Mouse (Mus musculus): Measurements from ENCODE around the gene Mrpl10.

The Mrpl10 gene

GRCm38 (mm10) chr11:97066656-97067360 is 25.4 kb downstream of the Mrpl10 start:
- in situ Hi-C loops (cut with MboI, MseI) = no loop called here

- in situ Hi-C loops (cut with MboI, MseI) = no loop called here
Observed at GRCm38 (mm10) chr11:97069333-97069732, 28.0 kb downstream of the Mrpl10 start.

- in situ Hi-C loops (cut with MboI, MseI) = no loop called here
Observed at GRCm38 (mm10) chr11:97069770-97070169, 28.4 kb downstream of the Mrpl10 start.

- in situ Hi-C loops (cut with MboI, MseI) = no loop called here
Observed at GRCm38 (mm10) chr11:97071129-97071528, 29.8 kb downstream of the Mrpl10 start.

GRCm38 (mm10) chr11:97072533-97072932 is 31.2 kb downstream of the Mrpl10 start:
- in situ Hi-C loops (cut with MboI, MseI) = no loop called here

- in situ Hi-C loops (cut with MboI, MseI) = no loop called here
Observed at GRCm38 (mm10) chr11:97074235-97074634, 32.9 kb downstream of the Mrpl10 start.

- in situ Hi-C loops (cut with MboI, MseI) = no loop called here
Observed at GRCm38 (mm10) chr11:97078751-97079150, 37.4 kb downstream of the Mrpl10 start.

- in situ Hi-C loops (cut with MboI, MseI) = no loop called here
Observed at GRCm38 (mm10) chr11:97080291-97080690, 38.9 kb downstream of the Mrpl10 start.

- in situ Hi-C loops (cut with MboI, MseI) = no loop called here
Observed at GRCm38 (mm10) chr11:97082977-97083376, 41.6 kb downstream of the Mrpl10 start.

GRCm38 (mm10) chr11:97083401-97084140 is 42.2 kb downstream of the Mrpl10 start:
- in situ Hi-C loops (cut with MboI, MseI) = no loop called here

GRCm38 (mm10) chr11:97084821-97085505 is 43.6 kb downstream of the Mrpl10 start:
- in situ Hi-C loops (cut with MboI, MseI) = no loop called here

GRCm38 (mm10) chr11:97086365-97086764 is 45.0 kb downstream of the Mrpl10 start:
- in situ Hi-C loops (cut with MboI, MseI) = no loop called here

- in situ Hi-C loops (cut with MboI, MseI) = no loop called here
Observed at GRCm38 (mm10) chr11:97094600-97094999, 53.2 kb downstream of the Mrpl10 start.

GRCm38 (mm10) chr11:97098791-97099190 is 57.4 kb downstream of the Mrpl10 start:
- in situ Hi-C loops (cut with MboI, MseI) = no loop called here
